24 mouse cellular contexts compared by ENCODE assay signal in genomic region chr9:27461029-27461428, GRCm38 (mm10).
A peak's percentile ranks its signal among the peaks of the same experiment; 100 is the strongest.
DNase-seq lines count a peak whose midpoint lies in the region; ATAC-seq lines count a peak whose summit lies in the region.
"Had no signal": no experiment of that assay in that cellular context is flagged by ENCODE, and none has a peak within 500 bp of the region (broad histone marks: within the 10 kb centered on the region; RNA-seq: fewer than 3 reads in every experiment).

No protein-coding gene starts in this region.

- no peak overlapping the region for H3K9ac ChIP-seq in heart, embryonic 15.5 days
- H3K9ac ChIP-seq: liver, embryonic 12.5 days; midbrain, embryonic 12.5 days; neural tube, embryonic 12.5 days; stomach, embryonic 15.5 days had no signal

- no peaks in the 10 kb centered on the region for H3K4me1 ChIP-seq in heart, embryonic 15.5 days (replicated peaks)
- peaks cover 10% of the 10 kb centered on the region for H3K4me1 ChIP-seq in limb, embryonic 10.5 days
- H3K4me1 ChIP-seq: liver, embryonic 12.5 days; neural tube, embryonic 12.5 days; stomach, embryonic 15.5 days had no signal

- 22% methylated on average over 8 of the region's 8 CpGs for WGBS in heart, embryonic 15.5 days
- 19% methylated on average over 8 of the region's 8 CpGs for WGBS in limb, embryonic 10.5 days

- intact Hi-C loops in heart, postnatal 10 days (cut with DNase I), result no loop called here

- no peak overlapping the region for H3K27ac ChIP-seq in heart, embryonic 15.5 days
- H3K27ac ChIP-seq in limb, embryonic 10.5 days, result no peak overlapping the region
- H3K27ac ChIP-seq: hindbrain, postnatal 0 days; layer of hippocampus, adult 2 months; liver, embryonic 12.5 days; midbrain, embryonic 12.5 days; neural tube, embryonic 12.5 days; stomach, embryonic 15.5 days had no signal

- no peak for ATAC-seq in heart, embryonic 15.5 days (replicated peaks; ENCODE audit: insufficient number of reproducible peaks, insufficient read depth, low FRiP score, low read depth)
- no peak for ATAC-seq in erythroid progenitor cell, adult 5-6 weeks (replicated peaks; ENCODE audit: low FRiP score, poor library complexity, severe bottlenecking)
- ATAC-seq: hindbrain, postnatal 0 days; liver, embryonic 12.5 days had no signal

- H3K4me3 ChIP-seq in heart, embryonic 15.5 days, result no peak overlapping the region
- no peak overlapping the region for H3K4me3 ChIP-seq in limb, embryonic 10.5 days
- H3K4me3 ChIP-seq: erythroblast, embryonic 14.5 days; layer of hippocampus, adult 2 months; liver, embryonic 12.5 days; midbrain, embryonic 12.5 days; neural tube, embryonic 12.5 days; stomach, embryonic 15.5 days had no signal

- peak overlapping the region; percentile 23; the same call in 1 of the 2 replicates for H3K4me2 ChIP-seq in heart, embryonic 15.5 days
- H3K4me2 ChIP-seq: liver, embryonic 12.5 days; midbrain, embryonic 12.5 days; neural tube, embryonic 12.5 days; stomach, embryonic 15.5 days had no signal

- H3K27me3 ChIP-seq in heart, embryonic 15.5 days, result no peaks in the 10 kb centered on the region
- no peaks in the 10 kb centered on the region for H3K27me3 ChIP-seq in limb, embryonic 10.5 days (ENCODE audit: low read depth, poor library complexity, severe bottlenecking)
- H3K27me3 ChIP-seq: liver, embryonic 12.5 days; midbrain, embryonic 12.5 days; neural tube, embryonic 12.5 days; stomach, embryonic 15.5 days had no signal

- DNase-seq in embryo, embryonic 10.5 days (ENCODE audit: low spot score), result peak; percentile 16
- DNase-seq in embryo, embryonic 11 days, result no peak
- DNase-seq in heart, postnatal 10 days, result no peak
- DNase-seq in brain, adult 2 months (ENCODE audit: low read depth, low spot score), result peak; percentile 60
- DNase-seq in limb, embryonic 10.5 days (ENCODE audit: low spot score), result peak; percentile 39
- DNase-seq in neural tube, embryonic 10.5 days (ENCODE audit: extremely low spot score, low spot score), result no peak
- DNase-seq: cerebellum, adult 11 months; cerebellum, postnatal 14 days; gastrocnemius, postnatal 25 days; heart, postnatal 36 days; kidney, adult 18-20 months; kidney, postnatal 10 days; left cerebral cortex, postnatal 4 days; lung, postnatal 10 days; thymus, adult 2 months had no signal

- no peaks in the 10 kb centered on the region for H3K36me3 ChIP-seq in heart, embryonic 15.5 days
- no peaks in the 10 kb centered on the region for H3K36me3 ChIP-seq in limb, embryonic 10.5 days
- H3K36me3 ChIP-seq: liver, embryonic 12.5 days; midbrain, embryonic 12.5 days; neural tube, embryonic 12.5 days; stomach, embryonic 15.5 days had no signal

- no peaks in the 10 kb centered on the region for H3K9me3 ChIP-seq in heart, embryonic 15.5 days (replicated peaks)
- H3K9me3 ChIP-seq in limb, embryonic 10.5 days (replicated peaks), result no peaks in the 10 kb centered on the region
- H3K9me3 ChIP-seq: liver, embryonic 12.5 days; midbrain, embryonic 12.5 days; neural tube, embryonic 12.5 days; stomach, embryonic 15.5 days had no signal

Comparison
In these comparisons a context has a peak if more than half of its experiments do, and no peak if none do; other contexts are left out.
1. DNase-seq: peak in embryo, embryonic 10.5 days (single experiment), brain, adult 2 months (single experiment) and limb, embryonic 10.5 days (single experiment); none in embryo, embryonic 11 days (single experiment), heart, postnatal 10 days (0 of 2) and neural tube, embryonic 10.5 days (single experiment).